Comparison of ENCODE assay signal across 8 mouse cellular contexts in genomic region chr19:32484941-32485660, GRCm38 (mm10). TPM values are rescaled to one million over a fixed set of nuclear protein-coding genes. Genes with fewer than 3 reads are reported as not detected.
DNase-seq lines count a peak whose midpoint lies in the region; ATAC-seq and TF ChIP-seq lines count a peak whose summit lies in the region.

No protein-coding gene starts in this region.

- no peak for TF ChIP-seq POLR2A in spleen, adult 2 months (IDR thresholded peaks at IDR 0.05; ENCODE audit: low read depth, low read length)

- no peak for TF ChIP-seq CTCF in spleen, adult 2 months (IDR thresholded peaks at IDR 0.05; ENCODE audit: extremely low read depth, insufficient read depth, insufficient read length, insufficient replicate concordance)

- ATAC-seq in embryonic facial prominence, embryonic 11.5 days (replicated peaks; ENCODE audit: insufficient number of reproducible peaks, low FRiP score, low TSS enrichment, low read depth): no peak
- no peak for ATAC-seq in limb, embryonic 11.5 days (ENCODE audit: insufficient number of reproducible peaks, low FRiP score, low TSS enrichment, low read depth)

- peak overlapping the region; percentile 74 for H3K4me3 ChIP-seq in spleen, adult 2 months (ENCODE audit: extremely low read depth, insufficient read depth, insufficient read length)
- peak overlapping the region; percentile 70 for H3K4me3 ChIP-seq in embryonic facial prominence, embryonic 11.5 days (ENCODE audit: low read depth, low read length)
- H3K4me3 ChIP-seq in limb, embryonic 11.5 days (ENCODE audit: low read depth, low read length): peak overlapping the region; percentile 77

- H3K27ac ChIP-seq in spleen, adult 2 months (ENCODE audit: insufficient read depth, low read length): peak overlapping the region; percentile 71
- peak overlapping the region; percentile 67 for H3K27ac ChIP-seq in embryonic facial prominence, embryonic 11.5 days (replicated peaks; ENCODE audit: low read depth, low read length)
- no peak overlapping the region for H3K27ac ChIP-seq in limb, embryonic 11.5 days (replicated peaks; ENCODE audit: low read depth, low read length)

- DNase-seq in spleen, adult 2 months (ENCODE audit: low read depth in 1 of 2, low spot score in 2 of 2): no peak
- DNase-seq in spleen, adult 12 weeks (ENCODE audit: low spot score): no peak
- peak; percentile 36 for DNase-seq in embryonic facial prominence, embryonic 11.5 days (ENCODE audit: low spot score)
- DNase-seq in limb, embryonic 11.5 days (ENCODE audit: low spot score): no peak
- DNase-seq in splenic B cell, adult 2 months (ENCODE audit: low read depth, low spot score): peak; percentile 49
- DNase-seq in cerebellum, adult 18-20 months: no peak
- no peak for DNase-seq in gastrocnemius, adult 8-10 months (ENCODE audit: low spot score in 2 of 2)
- DNase-seq in cerebellum, adult 9-11 months: no peak

- H3K4me1 ChIP-seq in spleen, adult 2 months (ENCODE audit: control insufficient read depth, insufficient read depth, insufficient read length): no peaks in the 10 kb centered on the region
- H3K4me1 ChIP-seq in embryonic facial prominence, embryonic 11.5 days (ENCODE audit: control insufficient read depth, insufficient read depth, low read length): no peaks in the 10 kb centered on the region
- peaks cover 10% of the 10 kb centered on the region; the same call in 1 of the 2 replicates for H3K4me1 ChIP-seq in limb, embryonic 11.5 days (ENCODE audit: control insufficient read depth, insufficient read depth, low read length)

- no peaks in the 10 kb centered on the region for H3K9me3 ChIP-seq in embryonic facial prominence, embryonic 11.5 days (replicated peaks; ENCODE audit: control insufficient read depth, low read length)
- H3K9me3 ChIP-seq in limb, embryonic 11.5 days (ENCODE audit: control insufficient read depth, low read length): no peaks in the 10 kb centered on the region

- H3K4me2 ChIP-seq in embryonic facial prominence, embryonic 11.5 days (ENCODE audit: low read depth, low read length): peak overlapping the region; percentile 74
- peak overlapping the region; percentile 61 for H3K4me2 ChIP-seq in limb, embryonic 11.5 days (ENCODE audit: low read depth, severe bottlenecking)

- WGBS in spleen, adult 2 months: 16% methylated on average over 13 of the region's 13 CpGs
- 18% methylated on average over 13 of the region's 13 CpGs for WGBS in embryonic facial prominence, embryonic 11.5 days
- WGBS in limb, embryonic 11.5 days: 20% methylated on average over 13 of the region's 13 CpGs

- no peaks in the 10 kb centered on the region for H3K27me3 ChIP-seq in spleen, adult 2 months (ENCODE audit: control insufficient read depth, insufficient read depth, low read length)
- H3K27me3 ChIP-seq in embryonic facial prominence, embryonic 11.5 days (ENCODE audit: control insufficient read depth, insufficient read depth, low read length): no peaks in the 10 kb centered on the region
- H3K27me3 ChIP-seq in limb, embryonic 11.5 days (ENCODE audit: control insufficient read depth, insufficient read depth, low read length): no peaks in the 10 kb centered on the region
- H3K27me3 ChIP-seq in splenic B cell, adult 2 months (ENCODE audit: control insufficient read depth, insufficient read depth, low read length, poor library complexity, severe bottlenecking): no peaks in the 10 kb centered on the region

- no peaks in the 10 kb centered on the region for H3K36me3 ChIP-seq in spleen, adult 2 months (ENCODE audit: control insufficient read depth, insufficient read depth, low read length)
- H3K36me3 ChIP-seq in embryonic facial prominence, embryonic 11.5 days (replicated peaks; ENCODE audit: control insufficient read depth, insufficient read depth, low read depth, low read length): no peaks in the 10 kb centered on the region
- no peaks in the 10 kb centered on the region for H3K36me3 ChIP-seq in limb, embryonic 11.5 days (ENCODE audit: control insufficient read depth, insufficient read depth, low read length)
- H3K36me3 ChIP-seq in splenic B cell, adult 2 months (ENCODE audit: control insufficient read depth, insufficient read depth, low read length, poor library complexity, severe bottlenecking): no peaks in the 10 kb centered on the region

- H3K9ac ChIP-seq in embryonic facial prominence, embryonic 11.5 days (replicated peaks; ENCODE audit: low read length): peak overlapping the region; percentile 82
- H3K9ac ChIP-seq in limb, embryonic 11.5 days (ENCODE audit: low read length): peak overlapping the region; percentile 79

RNA-seq across cellular contexts. Expression of gene Minpp1, which starts 0.5 kb away (rescaled TPM):
- 44.7 and 82.4 TPM in 2 replicates for polyA plus RNA-seq in spleen, adult 2 months (2012; rRNA removed)
- 73.1 and 77.6 TPM in 2 replicates for polyA plus RNA-seq in embryonic facial prominence, embryonic 11.5 days (2014; fragmentation: Nextera tagmentation; extraction: Ambion mirVana)
- polyA plus RNA-seq in limb, embryonic 11.5 days (2014; fragmentation: Nextera tagmentation; extraction: Ambion mirVana): 83.8 and 83.9 TPM in 2 replicates
- 10 to 100 TPM; 14.1 to 16.8 (median 16.1) TPM for total RNA-seq in gastrocnemius, adult 8-10 months (2022)

RNA-seq across cellular contexts. Expression of gene Rpl9-ps6, which starts 18.7 kb away (rescaled TPM):
- polyA plus RNA-seq in spleen, adult 2 months (2012; rRNA removed): 3.5 and 6.1 TPM in 2 replicates
- 108 and 117 TPM in 2 replicates for polyA plus RNA-seq in embryonic facial prominence, embryonic 11.5 days (2014; fragmentation: Nextera tagmentation; extraction: Ambion mirVana)
- polyA plus RNA-seq in limb, embryonic 11.5 days (2014; fragmentation: Nextera tagmentation; extraction: Ambion mirVana): 97.3 and 98.3 TPM in 2 replicates
- total RNA-seq in gastrocnemius, adult 8-10 months (2022): 10 to 100 TPM; 11.4 to 23.0 (median 13.8) TPM

Comparison
In these comparisons a context has a peak if more than half of its experiments do, and no peak if none do; other contexts are left out.
1. DNase-seq: peak in embryonic facial prominence, embryonic 11.5 days (single experiment) and splenic B cell, adult 2 months (single experiment); none in spleen, adult 2 months (0 of 2), spleen, adult 12 weeks (single experiment), limb, embryonic 11.5 days (single experiment), cerebellum, adult 18-20 months (0 of 2), gastrocnemius, adult 8-10 months (0 of 2) and cerebellum, adult 9-11 months (single experiment).
2. RNA of gene Rpl9-ps6, which starts 18.7 kb away (polyA plus RNA-seq): 108 to 117 TPM in embryonic facial prominence, embryonic 11.5 days and 97.3 to 98.3 TPM in limb, embryonic 11.5 days; 3.5 to 6.1 TPM in spleen, adult 2 months; every median in the first group is over 10 times any median in the second.
3. Peak in every context shown above with its lines, with median percentiles within 50 percentile points of each other: H3K4me3 ChIP-seq.